Mouse (Mus musculus) spleen, adult 10 weeks (tissue): ENCODE results near the gene Ear6. TPM values are rescaled to one million over a fixed set of nuclear protein-coding genes. Genes with fewer than 3 reads are reported as not detected.

Experiments
- polyA plus RNA-seq: library from polyadenylated mRNA; stranded (reverse); fragments of 350-450 nt; fragmentation: Illumina TruSeq; extraction: RNeasy Lipid Tissue Mini Kit (QIAGEN cat#74804); gene quantifications from one replicate; pipeline ENCODE4 v1.2.3, GENCODE M21; 2015; ENCODE audit warnings: low replicate concordance; ENCODE audit not compliant: insufficient read depth

Ear6 gene
- not detected for polyA plus RNA-seq

GRCm38 (mm10) chr14:51853399-51853798 is at the start of gene Ear6:
TSS of gene Ear6 (plus strand) at chr14:51853699.

GRCm38 (mm10) chr14:51884598-51885331 is 31.3 kb downstream of the Ear6 start, which contains the start of gene Mettl17:
TSS of gene Mettl17 (plus strand) at chr14:51884842.

GRCm38 (mm10) chr14:51892191-51892939 is 38.9 kb downstream of the Ear6 start, which contains the start of gene Slc39a2:
TSS of gene Slc39a2 (plus strand) at chr14:51892889.

Other genes starting within 250 kb of the Ear6 start
- gene Gm17078, start 242.4 kb upstream of the Ear6 start, polyA plus RNA-seq, result not detected
- not detected for gene Gm4181, start 218.0 kb upstream of the Ear6 start, polyA plus RNA-seq
- not detected for gene Gm17079, start 158.2 kb upstream of the Ear6 start, polyA plus RNA-seq
- gene Gm5800, start 136.5 kb upstream of the Ear6 start, polyA plus RNA-seq, result not detected
- gene Ang4, start 80.1 kb upstream of the Ear6 start, polyA plus RNA-seq, result not detected
- not detected for gene AY358078, start 53.7 kb upstream of the Ear6 start, polyA plus RNA-seq
- gene Mettl17, start 31.1 kb downstream of the Ear6 start, polyA plus RNA-seq, result 32.9 TPM
- 1.8 TPM for gene Slc39a2, start 39.2 kb downstream of the Ear6 start, polyA plus RNA-seq
- 27.2 TPM for gene Ndrg2, start 60.5 kb downstream of the Ear6 start, polyA plus RNA-seq
- not detected for gene Tppp2, start 64.7 kb downstream of the Ear6 start, polyA plus RNA-seq
- gene Rnase13, start 69.1 kb downstream of the Ear6 start, polyA plus RNA-seq, result not detected
- 11.0 TPM for gene Arhgef40, start 131.0 kb downstream of the Ear6 start, polyA plus RNA-seq
- gene Tmem253, start 162.0 kb downstream of the Ear6 start, polyA plus RNA-seq, result not detected
- 3.4 TPM for gene Zfp219, start 167.0 kb downstream of the Ear6 start, polyA plus RNA-seq
- not detected for gene Olfr221, start 188.8 kb downstream of the Ear6 start, polyA plus RNA-seq